Mouse (Mus musculus): ENCODE measurements at regions not wholly inside any gene's neighbourhood (a gene's known extent, or its start where the extent isn't known, plus 50 kb on each side); places are given as distances from the start of the nearest gene placed in this dataset.

- DNase-seq (ENCODE audit: low read depth): no peak
These were observed 159.6 kb upstream of the Gjb5 start for GRCm38 (mm10) chr4:127517539-127517938.

- DNase-seq (ENCODE audit: low read depth): no peak
These were observed 152.0 kb upstream of the Gjb5 start for GRCm38 (mm10) chr4:127509936-127510335.

- DNase-seq (ENCODE audit: low read depth): no peak
These were observed 144.6 kb upstream of the Gjb5 start for GRCm38 (mm10) chr4:127502621-127503020.

- DNase-seq (ENCODE audit: low read depth): no peak
These were observed 143.9 kb upstream of the Gjb5 start for GRCm38 (mm10) chr4:127501881-127502280.

GRCm38 (mm10) chr4:127487016-127487780, 129.2 kb upstream of the Gjb5 start:
- DNase-seq (ENCODE audit: low read depth): no peak

GRCm38 (mm10) chr4:127485238-127485637, 127.3 kb upstream of the Gjb5 start:
- DNase-seq (ENCODE audit: low read depth): no peak

GRCm38 (mm10) chr4:127482461-127482860, 124.5 kb upstream of the Gjb5 start:
- no peak for DNase-seq (ENCODE audit: low read depth)

- DNase-seq (ENCODE audit: low read depth): no peak
These were observed 122.4 kb upstream of the Gjb5 start for GRCm38 (mm10) chr4:127480339-127480738.

- peak; percentile 36 for DNase-seq (ENCODE audit: low read depth)
These were observed 111.9 kb upstream of the Gjb5 start for GRCm38 (mm10) chr4:127469877-127470276.

- no peak for DNase-seq (ENCODE audit: low read depth)
These were observed 96.6 kb upstream of the Gjb5 start for GRCm38 (mm10) chr4:127454511-127455119.

GRCm38 (mm10) chr4:127452081-127452480, 94.1 kb upstream of the Gjb5 start:
- DNase-seq (ENCODE audit: low read depth): no peak

GRCm38 (mm10) chr4:127445300-127445699, 87.3 kb upstream of the Gjb5 start:
- DNase-seq (ENCODE audit: low read depth): no peak

- DNase-seq (ENCODE audit: low read depth): no peak
These were observed 86.1 kb upstream of the Gjb5 start for GRCm38 (mm10) chr4:127444056-127444455.

- no peak for DNase-seq (ENCODE audit: low read depth)
These were observed 84.0 kb upstream of the Gjb5 start for GRCm38 (mm10) chr4:127442001-127442400.

GRCm38 (mm10) chr4:127440602-127441001, 82.6 kb upstream of the Gjb5 start:
- DNase-seq (ENCODE audit: low read depth): no peak

GRCm38 (mm10) chr4:127435076-127435475, 77.1 kb upstream of the Gjb5 start:
- no peak for DNase-seq (ENCODE audit: low read depth)

- DNase-seq (ENCODE audit: low read depth): no peak
These were observed 72.3 kb upstream of the Gjb5 start for GRCm38 (mm10) chr4:127430237-127430636.

GRCm38 (mm10) chr4:127429748-127430147, 71.8 kb upstream of the Gjb5 start:
- DNase-seq (ENCODE audit: low read depth): no peak

GRCm38 (mm10) chr4:127423855-127424254, 65.9 kb upstream of the Gjb5 start:
- no peak for DNase-seq (ENCODE audit: low read depth)

- DNase-seq (ENCODE audit: low read depth): no peak
These were observed 64.0 kb upstream of the Gjb5 start for GRCm38 (mm10) chr4:127421927-127422450.

GRCm38 (mm10) chr4:127421129-127421528, 63.1 kb upstream of the Gjb5 start:
- DNase-seq (ENCODE audit: low read depth): no peak

GRCm38 (mm10) chr4:127419786-127420120, 61.8 kb upstream of the Gjb5 start:
- DNase-seq (ENCODE audit: low read depth): no peak

- DNase-seq (ENCODE audit: low read depth): no peak
These were observed 61.2 kb upstream of the Gjb5 start for GRCm38 (mm10) chr4:127419062-127419785.

Data from 416B (cell line).